Mouse (Mus musculus): ENCODE results near the gene Dync1i1.

DNA sequence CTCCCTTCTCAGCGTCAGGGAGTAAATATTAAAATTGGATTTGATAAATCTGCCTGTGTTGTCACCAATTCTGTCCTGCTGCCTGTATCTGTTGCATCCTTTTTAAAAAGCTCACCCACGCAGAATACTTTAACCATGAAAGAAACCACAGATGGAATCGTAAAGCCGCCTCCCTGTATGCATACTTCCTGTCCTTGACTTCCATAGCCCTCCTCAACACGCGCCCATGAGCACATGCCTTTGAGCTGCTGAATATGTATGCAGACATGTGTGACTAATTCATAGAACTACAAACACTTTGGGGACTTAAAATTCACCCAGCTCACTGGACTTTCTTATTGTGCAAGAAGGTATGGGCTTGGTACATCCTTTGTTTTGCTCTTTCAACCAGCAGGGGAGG is 272.1 kb downstream of the Dync1i1 start:
- no peak for TF ChIP-seq GATA1 (IDR thresholded peaks at IDR 0.05; ENCODE audit: low read length)
- no peak for TF ChIP-seq TAL1 (IDR thresholded peaks at IDR 0.05; ENCODE audit: low read length)
